Mouse (Mus musculus): ENCODE data around the gene 2610507B11Rik. TPM values are rescaled to one million over a fixed set of nuclear protein-coding genes. Genes with fewer than 3 reads are reported as not detected.
"Not testable (repeated sequence)": the region's sequence is repeated elsewhere in the genome, so short reads cannot be mapped to it uniquely, and the experiment has no call there.

2610507B11Rik gene
- polyA plus RNA-seq, 1 experiment from 2014 or later = 69.3 TPM

DNA sequence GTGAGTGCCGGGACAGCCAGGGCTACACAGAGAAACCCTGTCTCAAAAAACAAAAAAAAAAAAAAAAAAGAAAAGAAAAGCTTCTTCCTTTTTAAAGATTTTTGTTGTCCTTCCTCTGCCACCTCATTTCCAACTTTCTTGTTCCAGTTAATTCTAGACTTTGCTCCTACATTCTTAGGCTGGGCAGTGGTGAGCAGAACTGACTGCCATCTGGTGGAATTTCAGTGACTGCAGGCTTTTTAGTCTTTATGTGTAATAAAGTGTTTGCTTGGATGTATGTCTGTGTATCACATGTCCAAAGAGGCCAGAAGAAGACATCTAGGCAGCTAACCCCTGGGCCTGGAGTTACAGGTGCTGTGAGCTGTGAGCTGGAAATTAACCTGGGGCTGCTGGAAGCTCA lies 4.9 kb upstream of the 2610507B11Rik start:
- Histone ChIP-seq H3K9me3 (no peaks in the 10 kb centered on the region), H3K27ac (no peak overlapping the region), H3K4me3 (no peak overlapping the region), H3K4me1 (no peaks in the 10 kb centered on the region), H3K27me3 (ENCODE audit: insufficient read depth, poor library complexity, severe bottlenecking) (peaks cover 12% of the 10 kb centered on the region; the same call in 1 of the 2 replicates), H3K36me3 (peaks cover 33% of the 10 kb centered on the region)
- WGBS = 95% methylated on average over 1 of the region's 1 CpGs
- DNase-seq (ENCODE audit: low spot score) = no peak

DNA sequence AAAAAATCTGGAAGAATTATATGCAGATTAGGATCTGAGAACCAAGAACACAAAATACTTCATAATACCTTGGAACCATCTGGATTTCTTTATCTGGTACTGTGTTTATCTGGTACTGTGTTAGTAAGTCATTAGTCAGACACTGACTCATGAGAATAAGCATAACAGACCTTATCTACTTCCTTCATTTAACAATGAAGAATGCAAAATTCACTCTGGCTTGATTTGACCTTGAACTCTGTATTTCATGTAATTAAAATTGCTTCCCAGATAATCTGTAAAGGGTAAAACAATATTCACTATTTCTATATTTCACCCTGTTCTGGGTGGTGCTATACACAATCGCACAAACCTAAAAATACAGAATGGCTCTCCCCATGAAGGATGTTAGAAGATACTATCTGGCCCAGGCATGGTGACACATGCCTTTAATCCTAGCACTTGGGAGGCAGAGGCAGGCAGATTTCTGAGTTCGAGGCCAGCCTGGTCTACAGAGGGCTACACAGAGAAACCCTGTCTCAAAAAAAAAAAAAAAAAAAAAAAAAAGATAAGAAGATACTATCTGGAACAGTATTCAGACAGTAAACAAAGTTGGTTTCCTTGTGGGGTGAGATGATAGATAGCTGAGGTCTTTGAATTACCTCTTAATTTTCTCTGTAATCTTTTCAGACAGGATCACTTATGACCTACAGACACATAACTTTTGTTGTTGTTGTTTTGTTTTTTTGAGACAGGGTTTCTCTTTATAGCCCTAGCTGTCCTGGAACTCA lies 878 bp upstream of the 2610507B11Rik start:
- H3K9me3 ChIP-seq = no peaks in the 10 kb centered on the region
- H3K4me3 ChIP-seq = peak overlapping the region; percentile 85
- H3K36me3 ChIP-seq = peaks cover 26% of the 10 kb centered on the region
- no peak for DNase-seq (ENCODE audit: low spot score)
- H3K27ac ChIP-seq = no peak overlapping the region
- WGBS = 94% methylated on average over 2 of the region's 2 CpGs
- H3K4me1 ChIP-seq = peaks cover 12% of the 10 kb centered on the region
- peaks cover 12% of the 10 kb centered on the region; the same call in 1 of the 2 replicates for H3K27me3 ChIP-seq (ENCODE audit: insufficient read depth, poor library complexity, severe bottlenecking)

DNA sequence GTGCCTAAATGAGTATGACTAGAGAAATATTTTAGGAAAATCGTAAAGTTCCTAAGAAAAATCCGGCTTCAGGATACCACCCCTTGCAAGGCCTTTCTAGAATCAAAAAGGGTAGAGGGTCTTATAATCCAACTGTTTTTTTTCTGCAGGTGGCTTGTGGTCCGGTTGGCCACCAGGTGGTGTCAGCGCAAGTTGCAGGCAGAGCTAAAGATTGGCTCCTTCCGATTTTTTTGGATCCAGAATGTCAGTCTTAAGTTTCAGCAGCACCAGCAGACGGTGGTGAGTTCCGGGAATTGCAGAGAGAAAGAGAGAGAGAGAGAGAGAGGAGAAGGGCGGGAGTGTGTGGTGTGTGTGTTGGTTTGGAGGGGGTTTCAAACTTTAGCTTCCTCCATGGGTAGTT lies 998 bp downstream of the 2610507B11Rik start:
- Histone ChIP-seq H3K4me3 (peak overlapping the region; percentile 85), H3K36me3 (peaks cover 45% of the 10 kb centered on the region), H3K9me3 (no peaks in the 10 kb centered on the region), H3K4me1 (peaks cover 12% of the 10 kb centered on the region), H3K27me3 (ENCODE audit: insufficient read depth, poor library complexity, severe bottlenecking) (peaks cover 12% of the 10 kb centered on the region; the same call in 1 of the 2 replicates), H3K27ac (no peak overlapping the region)
- WGBS = 2% methylated on average over 8 of the region's 8 CpGs
- no peak for DNase-seq (ENCODE audit: low spot score)

DNA sequence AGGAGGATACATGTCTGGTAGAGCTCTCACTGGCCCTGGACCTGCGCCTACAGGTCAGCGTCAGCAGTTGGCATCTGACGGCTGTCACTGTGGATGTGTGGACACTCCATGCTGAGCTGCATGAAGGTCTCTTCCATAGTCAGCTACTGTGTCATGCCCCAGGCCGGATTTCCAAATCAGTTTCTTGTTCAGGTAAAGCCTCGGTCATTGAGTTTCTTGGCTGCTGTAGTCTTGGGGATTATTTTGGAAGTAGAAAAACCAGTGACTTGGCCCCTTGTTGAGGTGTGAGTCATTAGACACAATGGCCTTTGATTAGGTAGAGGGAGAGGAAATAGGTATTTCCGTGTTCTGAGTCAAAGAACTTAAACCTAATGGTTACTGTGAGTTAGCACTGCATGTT lies 4.0 kb downstream of the 2610507B11Rik start:
- no peak for DNase-seq (ENCODE audit: low spot score)
- Histone ChIP-seq H3K27ac (no peak overlapping the region), H3K9me3 (no peaks in the 10 kb centered on the region), H3K27me3 (ENCODE audit: insufficient read depth, poor library complexity, severe bottlenecking) (no peaks in the 10 kb centered on the region), H3K4me1 (peaks cover 12% of the 10 kb centered on the region), H3K4me3 (no peak overlapping the region), H3K36me3 (peaks cover 74% of the 10 kb centered on the region)
- 90% methylated on average over 6 of the region's 6 CpGs for WGBS

DNA sequence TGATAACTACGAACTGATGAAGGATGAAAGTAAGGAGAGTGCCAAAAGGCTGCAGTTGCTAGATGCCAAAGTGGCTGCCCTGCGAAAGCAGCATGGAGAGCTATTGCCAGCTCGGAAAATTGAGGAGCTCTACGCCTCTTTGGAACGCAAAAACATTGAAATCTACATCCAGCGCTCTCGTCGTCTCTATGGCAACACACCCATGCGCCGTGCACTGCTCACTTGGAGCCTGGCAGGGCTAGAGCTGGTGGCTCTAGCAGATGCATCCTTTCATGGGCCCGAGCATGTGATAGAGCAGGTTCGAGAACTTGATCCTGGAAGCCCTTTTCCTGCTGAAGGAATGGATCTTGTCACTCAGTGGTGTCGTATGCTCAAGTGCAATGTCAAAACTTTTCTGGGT lies 10.4 kb downstream of the 2610507B11Rik start:
- no peaks in the 10 kb centered on the region for H3K27me3 ChIP-seq (ENCODE audit: insufficient read depth, poor library complexity, severe bottlenecking)
- peaks cover 99% of the 10 kb centered on the region for H3K36me3 ChIP-seq
- no peak for DNase-seq (ENCODE audit: low spot score)
- H3K27ac ChIP-seq = no peak overlapping the region
- 0 out of 2 replicates have a peak, but pooled peaks cover 5% of the 10 kb centered on the region for H3K4me1 ChIP-seq
- WGBS = 93% methylated on average over 13 of the region's 13 CpGs
- no peak overlapping the region for H3K4me3 ChIP-seq
- no peaks in the 10 kb centered on the region for H3K9me3 ChIP-seq

DNA sequence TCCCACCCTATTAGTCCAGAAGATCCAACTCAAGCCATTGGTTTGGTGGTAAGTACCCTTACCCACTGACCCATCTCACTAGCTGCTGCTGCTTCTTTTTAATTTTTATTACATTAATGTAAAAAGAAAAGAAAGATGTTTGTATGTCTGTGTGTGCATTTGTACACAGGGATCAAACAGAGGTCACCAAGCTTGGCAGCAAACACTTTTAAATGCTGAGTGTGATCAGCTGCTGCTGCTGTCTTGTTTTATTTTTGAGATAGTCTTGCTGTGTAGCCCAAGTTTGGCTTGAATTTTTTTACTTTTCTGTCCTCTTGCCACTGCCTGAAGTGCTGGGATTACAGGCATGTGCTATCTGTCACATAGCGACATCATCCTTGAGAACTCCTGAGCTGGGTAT lies 14.0 kb downstream of the 2610507B11Rik start:
- DNase-seq (ENCODE audit: low spot score) = no peak
- WGBS = 92% methylated on average over 1 of the region's 1 CpGs
- no peaks in the 10 kb centered on the region for H3K27me3 ChIP-seq (ENCODE audit: insufficient read depth, poor library complexity, severe bottlenecking)
- 0 out of 2 replicates have a peak, but pooled peaks cover 5% of the 10 kb centered on the region for H3K4me1 ChIP-seq
- H3K36me3 ChIP-seq = peaks cover 100% of the 10 kb centered on the region
- H3K4me3 ChIP-seq = no peak overlapping the region
- H3K27ac ChIP-seq = no peak overlapping the region
- no peaks in the 10 kb centered on the region for H3K9me3 ChIP-seq

DNA sequence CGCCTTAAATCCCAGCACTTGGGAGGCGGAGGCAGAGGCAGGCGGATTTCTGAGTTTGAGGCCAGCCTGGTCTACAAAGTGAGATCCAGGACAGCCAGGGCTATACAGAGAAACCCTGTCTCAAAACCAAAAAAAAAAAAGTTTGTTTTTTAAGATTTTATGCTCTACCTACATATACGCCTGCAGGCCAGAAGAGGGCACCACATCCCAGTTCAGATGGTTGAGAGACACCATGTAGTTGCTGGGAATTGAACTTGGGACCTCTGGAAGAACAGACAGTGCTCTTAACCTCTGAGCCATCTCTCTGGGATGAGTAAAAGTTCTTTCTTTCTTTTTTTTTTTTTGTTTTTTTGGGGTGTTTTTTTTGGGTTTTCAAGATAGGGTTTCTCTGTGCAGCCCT lies 14.6 kb downstream of the 2610507B11Rik start:
- H3K4me3 ChIP-seq; H3K27ac ChIP-seq; DNase-seq (ENCODE audit: low spot score); H3K4me1 ChIP-seq; H3K27me3 ChIP-seq (ENCODE audit: insufficient read depth, poor library complexity, severe bottlenecking); H3K9me3 ChIP-seq: not testable (repeated sequence)
- 93% methylated on average over 4 of the region's 4 CpGs for WGBS
- peaks cover 100% of the 10 kb centered on the region for H3K36me3 ChIP-seq

DNA sequence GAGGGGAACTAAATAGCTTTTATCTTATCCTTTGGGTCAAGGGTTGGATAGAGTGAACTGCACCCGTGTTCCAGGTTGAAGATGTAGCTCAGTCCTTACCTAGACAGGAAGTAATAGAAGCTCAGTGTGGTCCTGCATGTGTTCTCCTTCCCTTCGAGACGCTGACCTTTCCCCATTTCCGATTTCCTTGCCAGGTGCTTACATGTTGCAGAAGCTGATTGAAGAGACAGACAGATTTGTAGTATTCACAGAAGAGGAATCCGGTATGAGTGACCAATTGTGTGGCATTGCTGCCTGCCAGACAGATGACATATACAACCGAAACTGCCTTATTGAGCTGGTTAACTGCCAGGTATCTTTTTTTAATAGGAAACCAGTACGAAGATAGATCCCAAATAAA lies 17.3 kb downstream of the 2610507B11Rik start:
- Histone ChIP-seq H3K27ac (no peak overlapping the region), H3K4me1 (no peaks in the 10 kb centered on the region), H3K9me3 (no peaks in the 10 kb centered on the region), H3K36me3 (peaks cover 100% of the 10 kb centered on the region), H3K27me3 (ENCODE audit: insufficient read depth, poor library complexity, severe bottlenecking) (no peaks in the 10 kb centered on the region), H3K4me3 (no peak overlapping the region)
- DNase-seq (ENCODE audit: low spot score) = no peak
- WGBS = 80% methylated on average over 7 of the region's 7 CpGs

DNA sequence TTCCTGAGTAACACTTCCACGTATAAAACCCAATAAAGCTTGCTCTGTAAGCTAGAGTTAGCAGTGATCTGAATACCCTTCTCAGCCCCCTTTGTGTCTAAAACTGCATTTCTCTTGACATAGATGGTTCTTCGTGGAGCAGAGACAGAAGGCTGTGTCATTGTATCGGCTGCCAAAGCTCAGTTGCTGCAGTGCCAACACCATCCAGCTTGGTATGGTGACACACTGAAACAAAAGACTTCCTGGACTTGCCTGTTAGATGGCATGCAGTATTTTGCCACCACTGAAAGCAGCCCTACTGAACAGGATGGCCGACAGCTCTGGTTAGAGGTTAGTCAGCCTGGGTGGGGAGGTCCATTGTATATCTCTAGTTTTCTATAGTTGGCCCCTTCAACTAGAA lies 18.0 kb downstream of the 2610507B11Rik start:
- 91% methylated on average over 4 of the region's 4 CpGs for WGBS
- H3K27me3 ChIP-seq (ENCODE audit: insufficient read depth, poor library complexity, severe bottlenecking) = no peaks in the 10 kb centered on the region
- no peak overlapping the region for H3K4me3 ChIP-seq

DNA sequence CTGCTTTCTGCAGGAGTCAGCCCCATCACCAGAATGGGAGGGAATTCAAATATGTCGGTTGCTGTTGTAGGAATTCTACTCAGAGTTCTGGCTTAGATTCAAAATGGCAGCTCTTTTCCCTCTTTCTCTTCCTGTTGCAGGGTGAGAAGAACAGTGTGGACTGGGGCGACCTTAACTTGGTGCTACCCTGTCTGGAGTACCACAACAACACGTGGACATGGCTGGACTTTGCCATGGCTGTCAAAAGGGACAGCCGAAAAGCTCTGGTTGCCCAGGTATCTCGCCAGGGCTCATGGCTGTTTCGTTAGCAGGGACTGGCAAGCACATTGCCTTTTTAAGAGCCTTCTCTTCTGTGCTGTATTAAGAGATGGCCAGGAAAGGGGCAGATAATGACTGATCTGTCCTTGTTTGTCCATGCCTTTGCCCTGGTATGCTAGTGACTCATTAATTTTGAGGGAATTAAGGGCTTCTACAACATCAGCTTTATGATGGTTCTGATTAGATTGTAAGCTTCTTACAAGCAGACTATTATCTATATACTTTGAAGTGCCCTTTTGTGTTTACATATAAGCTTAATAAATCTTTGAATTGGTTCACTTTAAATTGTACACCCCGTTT lies 27.7 kb downstream of the 2610507B11Rik start:
- WGBS = 90% methylated on average over 7 of the region's 7 CpGs
- Histone ChIP-seq H3K9me3 (no peaks in the 10 kb centered on the region), H3K4me1 (no peaks in the 10 kb centered on the region), H3K36me3 (peaks cover 90% of the 10 kb centered on the region), H3K27me3 (ENCODE audit: insufficient read depth, poor library complexity, severe bottlenecking) (no peaks in the 10 kb centered on the region), H3K4me3 (no peak overlapping the region), H3K27ac (no peak overlapping the region)
- no peak for DNase-seq (ENCODE audit: low spot score)

More for the DNA sequence above, 18.0 kb downstream of the 2610507B11Rik start:
- Histone ChIP-seq H3K36me3 (peaks cover 100% of the 10 kb centered on the region), H3K27ac (no peak overlapping the region), H3K4me1 (no peaks in the 10 kb centered on the region), H3K9me3 (no peaks in the 10 kb centered on the region)
- no peak for DNase-seq (ENCODE audit: low spot score)

DNA sequence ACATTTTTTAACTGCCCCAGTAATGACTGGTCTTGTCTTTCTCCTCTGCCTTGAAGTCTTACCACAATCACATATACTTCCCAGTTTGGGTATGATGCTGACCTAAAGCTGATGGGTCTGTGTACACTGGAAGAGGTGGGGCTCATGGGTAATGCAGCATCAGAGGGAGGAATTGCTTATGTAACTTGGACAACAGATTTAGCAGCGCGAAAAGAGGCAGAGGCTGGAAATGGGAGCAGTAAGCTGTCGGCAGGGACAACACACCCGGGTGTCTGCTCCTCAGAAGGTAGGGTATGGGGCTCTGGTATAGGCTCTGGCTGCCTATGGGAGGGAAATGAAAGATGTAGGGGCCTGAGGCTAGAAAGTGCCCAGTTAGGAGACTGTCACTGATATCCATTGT lies 29.1 kb downstream of the 2610507B11Rik start, which contains the start of gene BC030499:
BC030499 (plus strand) TSS at position 188 of the 400 bp plus-strand sequence.
- Histone ChIP-seq H3K9me3 (no peaks in the 10 kb centered on the region), H3K36me3 (peaks cover 76% of the 10 kb centered on the region), H3K27me3 (ENCODE audit: insufficient read depth, poor library complexity, severe bottlenecking) (no peaks in the 10 kb centered on the region), H3K4me1 (no peaks in the 10 kb centered on the region), H3K27ac (no peak within 1 kb of the TSS), H3K4me3 (no peak within 1 kb of the TSS)
- WGBS = 86% methylated on average over 4 of the region's 4 CpGs
- no peak for DNase-seq (ENCODE audit: low spot score)

DNA sequence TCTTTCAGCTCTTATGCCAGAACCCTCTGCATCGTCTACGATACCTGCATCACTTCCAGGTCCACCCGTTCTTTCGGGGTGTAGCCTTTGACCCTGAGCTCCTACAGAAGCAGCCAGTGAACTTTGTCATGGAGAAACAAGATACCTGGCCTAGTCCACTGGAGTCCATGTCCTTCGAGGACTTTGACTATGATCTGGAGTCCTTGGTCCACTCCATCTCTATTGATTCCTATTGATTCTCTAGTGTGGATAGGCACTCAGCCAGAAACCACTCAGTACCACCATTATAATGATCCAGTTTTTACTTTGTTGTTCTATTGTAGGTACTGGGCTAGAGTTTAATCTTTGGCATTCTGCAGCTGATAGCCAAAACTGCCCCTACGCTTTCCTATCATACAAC lies 33.0 kb downstream of the 2610507B11Rik start:
- Histone ChIP-seq H3K4me3 (no peak overlapping the region), H3K9me3 (no peaks in the 10 kb centered on the region), H3K36me3 (peaks cover 39% of the 10 kb centered on the region), H3K27me3 (ENCODE audit: insufficient read depth, poor library complexity, severe bottlenecking) (no peaks in the 10 kb centered on the region), H3K4me1 (no peaks in the 10 kb centered on the region), H3K27ac (no peak overlapping the region)
- no peak for DNase-seq (ENCODE audit: low spot score)
- WGBS = 90% methylated on average over 6 of the region's 6 CpGs

DNA sequence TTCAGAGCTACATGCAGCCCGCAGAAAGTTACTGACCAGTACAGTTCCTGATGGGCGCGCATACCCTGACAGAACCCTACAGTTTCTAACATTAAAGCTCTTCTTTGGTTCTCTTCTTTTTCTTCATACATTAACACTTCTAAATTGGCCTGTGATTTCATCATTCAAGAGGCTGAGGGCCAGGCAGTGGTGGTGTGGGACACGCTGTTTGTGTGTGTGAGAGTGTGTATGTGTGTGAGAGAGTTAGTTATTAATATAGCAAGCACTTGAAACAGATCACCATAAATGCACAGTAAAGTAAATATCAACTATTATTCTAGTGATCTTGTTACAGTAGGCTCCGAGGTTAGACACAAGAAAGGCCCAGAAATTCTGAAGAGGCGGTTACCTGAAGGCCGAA lies 39.4 kb downstream of the 2610507B11Rik start:
- WGBS = 69% methylated on average over 7 of the region's 7 CpGs
- Histone ChIP-seq H3K4me1 (peaks cover 6% of the 10 kb centered on the region; the same call in 1 of the 2 replicates), H3K9me3 (no peaks in the 10 kb centered on the region), H3K27ac (peak overlapping the region; percentile 95), H3K27me3 (ENCODE audit: insufficient read depth, poor library complexity, severe bottlenecking) (no peaks in the 10 kb centered on the region), H3K4me3 (peak overlapping the region; percentile 93), H3K36me3 (peaks cover 28% of the 10 kb centered on the region)
- no peak for DNase-seq (ENCODE audit: low spot score)

Measured in heart, embryonic 10.5 days (tissue).